Comparison of ENCODE assay signal across 32 mouse cellular contexts in the genomic region with DNA sequence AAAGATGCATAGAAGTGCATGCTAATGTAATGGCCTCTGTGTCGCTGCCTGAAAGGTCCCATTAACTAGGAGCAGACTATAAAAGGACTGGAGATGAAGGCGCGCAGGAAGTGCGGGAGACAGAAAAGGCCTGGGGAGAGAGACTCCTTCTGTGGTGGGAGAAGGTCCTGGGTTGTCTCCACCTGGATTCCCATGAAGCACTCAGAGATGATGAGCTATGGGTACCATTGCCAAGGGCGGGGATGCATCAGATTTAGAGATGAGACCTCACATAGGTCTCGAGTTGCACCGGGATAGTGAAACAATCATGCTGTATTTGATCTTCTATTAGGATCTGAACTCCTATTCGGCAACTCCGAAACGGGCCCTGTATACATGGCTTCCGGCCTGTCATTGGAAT.
"Had no signal": no experiment of that assay in that cellular context is flagged by ENCODE, and none has a peak within 500 bp of the region (broad histone marks: within the 10 kb centered on the region; RNA-seq: fewer than 3 reads in every experiment).

No protein-coding gene starts in this region.

- H3K27me3 ChIP-seq: heart, embryonic 12.5 days; heart, embryonic 13.5 days; heart, embryonic 15.5 days; hindbrain, embryonic 12.5 days; hindbrain, embryonic 13.5 days; hindbrain, embryonic 15.5 days; intestine, embryonic 15.5 days; kidney, embryonic 15.5 days had no signal

- H3K4me3 ChIP-seq: heart, embryonic 12.5 days; heart, embryonic 13.5 days; heart, embryonic 15.5 days; hindbrain, embryonic 10.5 days; hindbrain, embryonic 12.5 days; hindbrain, embryonic 13.5 days; hindbrain, embryonic 15.5 days; intestine, embryonic 15.5 days; kidney, embryonic 15.5 days; layer of hippocampus, adult 2 months; left cerebral cortex, adult 2 months had no signal

- H3K36me3 ChIP-seq: heart, embryonic 12.5 days; heart, embryonic 13.5 days; heart, embryonic 15.5 days; hindbrain, embryonic 10.5 days; hindbrain, embryonic 12.5 days; hindbrain, embryonic 13.5 days; hindbrain, embryonic 15.5 days; intestine, embryonic 15.5 days; kidney, embryonic 15.5 days had no signal

- ATAC-seq: hindbrain, embryonic 16.5 days; hindbrain, postnatal 0 days; inflammation-experienced regulatory T-cells, adult 6 months; intestine, embryonic 15.5 days; intestine, embryonic 16.5 days had no signal

- H3K4me1 ChIP-seq: heart, embryonic 15.5 days; intestine, embryonic 15.5 days had no signal

- H3K9me3 ChIP-seq: heart, embryonic 12.5 days; heart, embryonic 13.5 days; heart, embryonic 15.5 days; hindbrain, embryonic 10.5 days; hindbrain, embryonic 12.5 days; hindbrain, embryonic 13.5 days; hindbrain, embryonic 15.5 days; intestine, embryonic 15.5 days; kidney, embryonic 15.5 days had no signal

- H3K4me2 ChIP-seq: heart, embryonic 11.5 days; heart, embryonic 12.5 days; heart, embryonic 13.5 days; heart, embryonic 15.5 days; hindbrain, embryonic 12.5 days; hindbrain, embryonic 13.5 days; hindbrain, embryonic 14.5 days; hindbrain, embryonic 15.5 days; intestine, embryonic 15.5 days; kidney, embryonic 15.5 days had no signal

- H3K27ac ChIP-seq: heart, embryonic 13.5 days; heart, embryonic 15.5 days; hindbrain, embryonic 10.5 days; hindbrain, embryonic 12.5 days; hindbrain, embryonic 13.5 days; hindbrain, embryonic 14.5 days; hindbrain, embryonic 15.5 days; hindbrain, postnatal 0 days; intestine, embryonic 15.5 days; kidney, embryonic 15.5 days; kidney, postnatal 0 days; layer of hippocampus, adult 2 months; left cerebral cortex, adult 2 months had no signal

- H3K9ac ChIP-seq: heart, embryonic 12.5 days; heart, embryonic 13.5 days; heart, embryonic 15.5 days; hindbrain, embryonic 12.5 days; hindbrain, embryonic 13.5 days; hindbrain, embryonic 14.5 days; hindbrain, embryonic 15.5 days; intestine, embryonic 15.5 days; kidney, embryonic 15.5 days had no signal

- DNase-seq: heart, postnatal 10 days; heart, postnatal 4 days; kidney, adult 11 months; kidney, adult 18-20 months; kidney, adult 2 months; kidney, adult 8-10 months; kidney, adult 9 months; kidney, postnatal 10 days; kidney, postnatal 14 days; kidney, postnatal 25 days; kidney, postnatal 36 days; kidney, postnatal 4 days; layer of hippocampus, adult 9-11 months; layer of hippocampus, postnatal 36 days had no signal
